Mouse (Mus musculus): ENCODE measurements around the gene Atp5l.

DNA sequence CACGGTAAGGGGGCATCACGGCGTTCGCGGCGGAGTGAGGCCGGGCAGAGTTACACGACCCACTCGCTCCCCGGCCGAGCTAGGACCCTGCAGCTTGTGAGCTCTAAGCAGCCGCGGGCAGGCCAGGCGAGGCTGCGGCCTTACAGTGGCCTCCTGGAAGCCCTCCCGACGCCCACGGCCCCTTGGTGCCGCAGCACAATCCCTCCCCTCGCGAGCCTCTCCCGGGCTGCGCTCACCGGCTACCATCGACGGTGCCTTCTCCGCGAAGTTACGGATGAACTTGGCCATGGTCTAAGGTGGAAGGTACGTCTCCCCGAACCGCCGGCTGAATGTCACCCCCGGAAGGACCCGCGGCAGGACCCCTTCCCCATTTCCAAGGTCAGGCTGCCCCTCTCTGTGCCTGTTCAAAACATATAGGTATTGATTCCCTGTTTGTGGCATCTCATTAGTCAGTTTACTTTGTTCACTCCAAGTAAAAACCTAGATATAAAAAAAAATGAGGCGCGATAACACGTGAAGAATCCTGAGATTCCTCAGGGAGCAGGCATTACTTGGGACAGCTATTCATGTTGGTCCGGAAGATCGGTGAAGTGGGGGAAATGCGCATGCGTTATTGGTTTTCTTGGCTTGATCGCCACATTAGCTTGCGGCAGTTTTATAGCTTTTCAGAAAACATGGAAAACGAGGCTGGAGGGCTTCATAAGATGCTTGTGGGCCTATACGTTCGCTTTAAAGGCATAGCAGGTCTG is at the start of gene Atp5l:
- TF ChIP-seq POLR2A (IDR thresholded peaks at IDR 0.05; ENCODE audit: low read depth, low read length): peak; percentile 33; the same call in 1 of the 2 replicates
- TF ChIP-seq CTCF (IDR thresholded peaks at IDR 0.05; ENCODE audit: extremely low read depth, insufficient read depth, insufficient read length, insufficient replicate concordance): no peak

Measured in spleen, adult 2 months (tissue).